Mouse (Mus musculus) MEL (cell line): ENCODE measurements around the gene Cdh23.

Experiments used
- CTCF ChIP-seq, 3 experiments: IDR thresholded peaks in 2 of 3; conservative IDR thresholded peaks in 1 of 3; 2 replicates each; pipeline ENCODE4 v1.5.1; 2011 to 2012; ENCODE audit warnings: low read length in 3 of 3, low read depth in 2 of 3, mild to moderate bottlenecking in 2 of 3, improper control_type of control experiment in 1 of 3, inconsistent platforms in 1 of 3, mixed read lengths in 1 of 3, moderate library complexity in 1 of 3; ENCODE audit not compliant: control insufficient read depth in 1 of 3, insufficient read depth in 1 of 3, poor library complexity in 1 of 3, severe bottlenecking in 1 of 3
- ELF1 ChIP-seq: IDR thresholded peaks from 2 replicates; pipeline ENCODE4 v1.6.1; 2014; ENCODE audit warnings: low read depth, mild to moderate bottlenecking, inconsistent platforms, low read length, improper control_type of control experiment, moderate library complexity
- GABPA ChIP-seq: IDR thresholded peaks from 2 replicates; pipeline ENCODE4 v1.6.1; 2012; ENCODE audit warnings: low read depth, mild to moderate bottlenecking, inconsistent platforms, low read length, improper control_type of control experiment, moderate library complexity
- GATA1 ChIP-seq: IDR thresholded peaks from 2 replicates; pipeline ENCODE4 v1.6.1; 2011; ENCODE audit warnings: low read depth, low read length, improper control_type of control experiment
- KAT2A ChIP-seq: conservative IDR thresholded peaks from 2 replicates; pipeline ENCODE4 v1.6.1; 2012; ENCODE audit warnings: low read depth, low read length, improper control_type of control experiment, inconsistent platforms
- NRF1 ChIP-seq: IDR thresholded peaks from 2 replicates; pipeline ENCODE4 v1.6.1; 2014; ENCODE audit warnings: low read depth, mild to moderate bottlenecking, inconsistent platforms, low read length, improper control_type of control experiment, moderate library complexity; ENCODE audit not compliant: poor library complexity, insufficient read depth, severe bottlenecking
- POLR2A ChIP-seq, 2 experiments: IDR thresholded peaks; 2 replicates each; pipeline ENCODE4 v1.6.1; 2011 to 2012; ENCODE audit warnings: low read length in 2 of 2, mild to moderate bottlenecking in 2 of 2, control low read depth in 1 of 2, improper control_type of control experiment in 1 of 2, low read depth in 1 of 2, moderate library complexity in 1 of 2; ENCODE audit not compliant: control insufficient read depth in 1 of 2, insufficient read depth in 1 of 2, poor library complexity in 1 of 2
- POLR2AphosphoS2 ChIP-seq: IDR thresholded peaks from 2 replicates; pipeline ENCODE4 v1.6.1; 2011; ENCODE audit warnings: low read length, improper control_type of control experiment
- RAD21 ChIP-seq: IDR thresholded peaks from 2 replicates; pipeline ENCODE4 v1.6.1; 2011; ENCODE audit warnings: mild to moderate bottlenecking, low read depth, low read length, improper control_type of control experiment
- TCF12 ChIP-seq: IDR thresholded peaks from 2 replicates; pipeline ENCODE4 v1.6.1; 2014; ENCODE audit warnings: low read depth, mild to moderate bottlenecking, inconsistent platforms, low read length, improper control_type of control experiment, moderate library complexity
- USF1 ChIP-seq: IDR thresholded peaks from 2 replicates; pipeline ENCODE4 v1.6.1; 2014; ENCODE audit warnings: low read depth, mild to moderate bottlenecking, inconsistent platforms, low read length, improper control_type of control experiment, moderate library complexity

DNA sequence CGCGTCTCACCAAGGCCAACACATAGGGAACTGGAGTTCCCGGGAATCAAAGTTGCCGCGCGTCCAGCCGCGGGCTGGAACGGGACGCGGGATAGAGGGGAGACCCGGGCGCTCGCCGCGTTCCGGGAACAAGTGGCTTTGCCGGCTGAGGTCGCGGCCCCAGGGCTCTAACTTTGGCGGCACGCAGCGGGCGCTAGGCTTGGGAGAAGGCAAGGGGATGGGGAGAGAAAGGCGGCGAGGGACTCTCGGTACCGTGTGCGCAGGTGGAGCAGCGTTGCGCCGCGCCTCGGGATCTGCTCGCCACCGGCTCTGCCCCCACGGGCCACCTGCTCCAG lies 9.7 kb downstream of the Cdh23 start:
- TF ChIP-seq ELF1 (no peak), USF1 (no peak), KAT2A (no peak), CTCF (IDR thresholded peaks at IDR 0.05 in 2 of 3, conservative IDR thresholded peaks at IDR 0.05 in 1 of 3; ENCODE audit: control insufficient read depth in 1 of 3, insufficient read depth in 1 of 3, low read depth in 2 of 3, low read length in 3 of 3, poor library complexity in 1 of 3, severe bottlenecking in 1 of 3) (no peak), POLR2A (IDR thresholded peaks at IDR 0.05; ENCODE audit: control insufficient read depth in 1 of 2, insufficient read depth in 1 of 2, low read depth in 1 of 2, low read length in 2 of 2, poor library complexity in 1 of 2) (no peak), RAD21 (no peak), GABPA (no peak), TCF12 (no peak), GATA1 (no peak), NRF1 (no peak), POLR2AphosphoS2 (no peak)
